Mouse (Mus musculus): ENCODE data around the gene Ndufb2. TPM values are rescaled to one million over a fixed set of nuclear protein-coding genes. Genes with fewer than 3 reads are reported as not detected.

Gene Ndufb2
- total RNA-seq (2017), result 22.7 and 28.4 TPM in 2 replicates

GRCm38 (mm10) chr6:39592401-39593214 lies at the start of gene Ndufb2:
Ndufb2 (plus strand) TSS chr6:39592574.
- ATAC-seq (ENCODE audit: extremely low read depth, insufficient number of reproducible peaks, low FRiP score, poor library complexity, severe bottlenecking), result peak; percentile 96

- ATAC-seq (ENCODE audit: extremely low read depth, insufficient number of reproducible peaks, low FRiP score, poor library complexity, severe bottlenecking), result no peak
Measured at GRCm38 (mm10) chr6:39542631-39543597, 49.5 kb upstream of the Ndufb2 start.

GRCm38 (mm10) chr6:39543769-39544420 lies 48.5 kb upstream of the Ndufb2 start:
- no peak for ATAC-seq (ENCODE audit: extremely low read depth, insufficient number of reproducible peaks, low FRiP score, poor library complexity, severe bottlenecking)

DNA sequence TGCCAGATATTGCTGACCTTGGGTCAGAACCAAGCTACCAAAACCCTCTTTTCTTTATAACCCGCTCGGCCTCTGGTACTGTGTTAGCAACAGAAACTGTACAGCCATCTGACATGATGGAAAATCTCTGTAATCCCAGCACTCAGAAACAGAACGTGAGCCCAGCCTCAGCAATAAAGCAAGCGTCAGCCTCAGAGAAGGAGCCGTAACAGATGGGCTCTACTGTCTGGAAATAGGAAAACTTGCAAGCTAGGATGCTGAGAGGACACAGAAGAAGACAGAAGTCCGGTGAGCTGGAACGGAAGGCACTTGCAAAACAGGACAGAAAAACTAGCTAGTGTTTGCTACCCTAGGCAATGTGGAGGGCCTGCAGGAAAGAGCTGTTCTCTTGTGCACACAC lies 46.9 kb upstream of the Ndufb2 start:
- no peak for ATAC-seq (ENCODE audit: extremely low read depth, insufficient number of reproducible peaks, low FRiP score, poor library complexity, severe bottlenecking)

DNA sequence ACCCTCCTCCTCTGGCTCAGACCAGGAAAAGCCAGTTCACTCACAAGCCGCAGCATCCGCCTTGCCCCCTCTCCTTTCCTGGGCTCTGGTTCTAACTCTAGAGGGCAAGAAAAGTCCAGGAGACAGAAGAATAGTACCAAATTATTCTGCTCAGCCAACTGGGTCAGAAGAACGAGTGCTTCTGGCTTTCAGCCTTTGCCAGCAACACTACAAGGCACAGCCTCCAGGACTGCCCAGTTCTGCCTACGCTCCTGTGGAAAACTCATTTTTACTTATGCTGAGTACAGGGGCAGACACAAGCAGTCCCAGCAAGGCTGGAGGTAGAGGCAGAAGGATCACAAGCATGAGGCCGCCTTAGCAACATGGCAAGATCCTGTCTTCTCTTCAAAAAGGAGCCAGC lies 44.3 kb upstream of the Ndufb2 start:
- no peak for ATAC-seq (ENCODE audit: extremely low read depth, insufficient number of reproducible peaks, low FRiP score, poor library complexity, severe bottlenecking)

DNA sequence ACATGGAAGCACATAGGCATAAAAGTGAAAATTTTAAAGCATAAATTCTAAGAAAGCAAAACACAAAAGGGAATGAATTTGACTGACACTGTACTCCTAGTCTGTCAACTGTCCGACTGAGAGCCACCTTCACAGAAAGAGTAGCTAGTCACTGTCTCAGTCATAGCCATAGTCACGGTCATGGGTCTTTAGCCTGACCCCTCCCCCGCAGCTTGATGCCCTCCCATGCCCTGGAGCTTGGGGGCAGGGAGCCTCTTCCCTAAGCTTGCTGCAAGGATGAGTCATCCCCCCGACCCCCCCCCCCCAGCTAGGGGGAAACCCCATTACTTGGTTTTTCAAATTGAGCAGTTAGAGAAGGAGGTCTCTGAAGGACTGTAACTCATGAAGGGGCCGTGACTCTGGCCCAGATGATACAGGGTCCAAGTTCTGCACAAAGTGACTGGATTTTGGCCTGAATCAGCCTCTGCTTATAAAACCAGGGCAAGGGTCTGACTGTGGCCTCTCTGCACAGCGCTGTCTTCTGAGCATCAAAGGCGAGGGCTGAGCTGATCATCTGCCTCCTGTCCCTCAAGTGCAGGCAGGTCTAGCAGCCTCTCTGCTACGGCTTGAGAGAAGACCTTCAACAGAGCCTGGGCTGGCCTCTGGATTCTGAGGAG lies 40.3 kb upstream of the Ndufb2 start:
- ATAC-seq (ENCODE audit: extremely low read depth, insufficient number of reproducible peaks, low FRiP score, poor library complexity, severe bottlenecking), result no peak

GRCm38 (mm10) chr6:39554888-39555647 lies 37.3 kb upstream of the Ndufb2 start:
- ATAC-seq (ENCODE audit: extremely low read depth, insufficient number of reproducible peaks, low FRiP score, poor library complexity, severe bottlenecking), result no peak

GRCm38 (mm10) chr6:39555648-39555945 lies 36.8 kb upstream of the Ndufb2 start:
- no peak for ATAC-seq (ENCODE audit: extremely low read depth, insufficient number of reproducible peaks, low FRiP score, poor library complexity, severe bottlenecking)

- no peak for ATAC-seq (ENCODE audit: extremely low read depth, insufficient number of reproducible peaks, low FRiP score, poor library complexity, severe bottlenecking)
Measured at GRCm38 (mm10) chr6:39556900-39557659, 35.3 kb upstream of the Ndufb2 start.

DNA sequence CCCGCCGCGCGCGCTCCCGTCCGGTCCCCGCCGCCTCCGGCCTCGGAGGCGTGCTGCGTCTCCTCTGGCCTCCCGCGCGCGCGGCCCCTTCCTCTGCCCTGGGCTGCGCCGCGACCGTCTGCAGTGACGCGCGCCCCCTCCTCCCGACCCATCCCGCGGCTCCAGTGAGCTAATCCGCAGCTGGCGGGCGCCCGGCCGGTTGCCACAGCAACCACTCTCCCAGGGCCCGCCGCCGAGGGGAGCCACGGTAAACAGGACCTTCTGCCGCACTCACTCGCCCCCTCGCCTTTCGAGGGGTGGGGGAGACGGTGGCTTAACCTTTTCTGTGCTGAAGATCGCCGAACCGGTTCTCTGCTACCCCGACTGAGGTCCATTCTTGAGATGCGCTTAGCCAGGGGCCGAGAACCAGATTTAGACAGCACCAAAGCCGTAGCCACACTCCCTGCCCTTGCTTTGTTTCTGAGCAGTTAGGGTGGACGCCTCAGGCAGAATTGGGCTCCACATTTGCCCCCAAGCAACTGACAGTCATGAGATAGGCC lies 34.6 kb upstream of the Ndufb2 start, which contains the start of gene Dennd2a:
Gene Dennd2a, minus strand, starts transcription at position 145 of the 539 bp plus-strand sequence.
- no peak for ATAC-seq (ENCODE audit: extremely low read depth, insufficient number of reproducible peaks, low FRiP score, poor library complexity, severe bottlenecking)

- ATAC-seq (ENCODE audit: extremely low read depth, insufficient number of reproducible peaks, low FRiP score, poor library complexity, severe bottlenecking), result no peak
Measured at GRCm38 (mm10) chr6:39559276-39559939, 33.0 kb upstream of the Ndufb2 start.

DNA sequence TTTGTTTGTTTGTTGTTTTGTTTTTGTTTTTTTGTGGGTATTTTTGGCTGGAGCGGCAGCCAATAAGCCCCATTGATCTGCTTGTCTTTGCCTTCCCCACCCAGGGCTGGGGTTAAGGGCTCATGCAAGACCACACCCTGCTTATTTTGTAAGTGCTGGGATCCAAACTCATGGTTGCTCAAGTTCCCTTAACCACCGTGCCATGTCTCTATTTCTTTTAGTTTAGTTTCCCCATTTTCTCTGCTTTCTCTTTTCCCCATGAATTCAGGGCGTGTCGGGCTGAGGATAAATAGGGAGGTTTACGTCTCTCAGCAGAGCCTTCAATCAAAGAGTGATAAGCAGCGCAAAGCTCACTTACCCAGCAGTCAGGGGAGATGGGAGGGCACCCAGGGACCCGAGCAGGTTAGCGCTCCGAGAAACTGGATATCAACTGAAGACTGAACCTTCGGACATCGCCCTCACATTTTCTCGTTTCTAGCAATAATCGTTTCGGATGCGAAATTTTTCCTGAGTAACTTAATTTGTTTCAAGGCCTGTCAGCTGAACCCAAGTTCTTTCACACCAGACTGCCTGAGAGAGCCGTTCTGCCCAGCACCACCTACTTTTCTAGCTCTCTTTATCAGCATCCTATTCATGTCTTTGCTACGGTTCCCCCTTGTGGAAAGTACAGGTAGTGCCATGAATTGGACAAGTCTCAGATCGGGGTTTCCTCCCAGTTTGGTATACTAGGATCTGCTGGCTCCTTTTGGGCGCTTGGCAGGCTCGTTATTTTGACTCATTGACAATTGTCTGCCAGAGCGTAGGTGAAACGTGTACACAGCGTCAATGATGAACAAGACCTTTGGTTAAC lies 30.0 kb upstream of the Ndufb2 start:
- peak; percentile 91 for ATAC-seq (ENCODE audit: extremely low read depth, insufficient number of reproducible peaks, low FRiP score, poor library complexity, severe bottlenecking)

- peak; percentile 55 for ATAC-seq (ENCODE audit: extremely low read depth, insufficient number of reproducible peaks, low FRiP score, poor library complexity, severe bottlenecking)
Measured at GRCm38 (mm10) chr6:39567528-39567927, 24.8 kb upstream of the Ndufb2 start.

GRCm38 (mm10) chr6:39570426-39570825 lies 21.9 kb upstream of the Ndufb2 start:
- no peak for ATAC-seq (ENCODE audit: extremely low read depth, insufficient number of reproducible peaks, low FRiP score, poor library complexity, severe bottlenecking)

- ATAC-seq (ENCODE audit: extremely low read depth, insufficient number of reproducible peaks, low FRiP score, poor library complexity, severe bottlenecking), result peak; percentile 93
Measured at GRCm38 (mm10) chr6:39573791-39574554, 18.4 kb upstream of the Ndufb2 start, which contains the start of gene Adck2. Adck2 (plus strand) TSS chr6:39573873.

Data from neutrophil, adult 5-6 weeks (primary cell).